Mouse (Mus musculus) embryonic facial prominence, embryonic 13.5 days (tissue): Measurements from ENCODE around the gene Gse1. TPM values are rescaled to one million over a fixed set of nuclear protein-coding genes. Genes with fewer than 3 reads are reported as not detected.
A peak's percentile ranks its signal among the peaks of the same experiment; 100 is the strongest.

Source experiments
- ATAC-seq: fragments of 200-750 bp; cut with Nextera tagmentation; 2 replicates; pipeline ENCODE4 v1.8.0; 2017; ENCODE audit warnings: low read depth; ENCODE audit not compliant: insufficient number of reproducible peaks, insufficient read depth, low FRiP score, low TSS enrichment
- H3K27ac ChIP-seq: fragments of 300-500 bp; sonication (generic); 2 replicates; pipeline ENCODE4 v1.5.1; 2015; ENCODE audit warnings: moderate library complexity, mild to moderate bottlenecking, inconsistent platforms
- H3K27me3 ChIP-seq: fragments of 300-500 bp; sonication (generic); 2 replicates; pipeline ENCODE4 v1.6.1; 2015; ENCODE audit warnings: mild to moderate bottlenecking, inconsistent platforms
- H3K36me3 ChIP-seq: fragments of 300-500 bp; sonication (generic); 2 replicates; pipeline ENCODE4 v1.6.1; 2015; ENCODE audit warnings: mild to moderate bottlenecking, inconsistent platforms
- H3K4me1 ChIP-seq: fragments of 300-500 bp; sonication (generic); 2 replicates; pipeline ENCODE4 v1.6.1; 2015; ENCODE audit warnings: inconsistent platforms
- H3K4me2 ChIP-seq: fragments of 300-500 bp; sonication (generic); 2 replicates; pipeline ENCODE4 v1.6.1; 2015; ENCODE audit warnings: moderate library complexity, mild to moderate bottlenecking, inconsistent platforms
- H3K4me3 ChIP-seq: fragments of 300-500 bp; sonication (generic); 2 replicates; pipeline ENCODE4 v1.5.1; 2015; ENCODE audit warnings: mild to moderate bottlenecking, inconsistent platforms
- H3K9ac ChIP-seq: fragments of 300-500 bp; sonication (generic); 2 replicates; pipeline ENCODE4 v1.6.1; 2015; ENCODE audit warnings: mild to moderate bottlenecking, inconsistent platforms
- H3K9me3 ChIP-seq: fragments of 300-500 bp; sonication (generic); 2 replicates; pipeline ENCODE4 v1.6.1; 2016; ENCODE audit warnings: inconsistent platforms
- WGBS: fragments of 180-500 bp; shearing (Covaris S2); methylation state at CpG from one replicate; pipeline ENCODE4 v1.1.7; 2015; ENCODE audit warnings: mixed read lengths; 5-methylcytosine and 5-hydroxymethylcytosine counted together
- polyA plus RNA-seq: library from polyadenylated mRNA; unstranded; fragments of >200 nt; fragmentation: Nextera tagmentation; extraction: Ambion mirVana; gene quantifications from 2 replicates; pipeline ENCODE4 v1.2.1, GENCODE M21; 2015

The Gse1 gene
- polyA plus RNA-seq, 1 experiment from 2014 or later = 8.6 TPM

GRCm38 (mm10) chr8:120307103-120307502, 78.8 kb downstream of the Gse1 start:
- Histone ChIP-seq H3K4me1 (peaks cover 73% of the 10 kb centered on the region), H3K36me3 (no peaks in the 10 kb centered on the region), H3K4me2 (no peak overlapping the region), H3K27me3 (peaks cover 8% of the 10 kb centered on the region; the same call in 1 of the 2 replicates), H3K4me3 (no peak overlapping the region), H3K27ac (no peak overlapping the region), H3K9ac (0 out of 2 replicates have a peak overlapping the region, but pooled peaks have one; percentile 40), H3K9me3 (no peaks in the 10 kb centered on the region)
- ATAC-seq = 0 out of 2 replicates have a peak, but pooled peaks have one; percentile 12
- 13% methylated on average over 16 of the region's 16 CpGs for WGBS

DNA sequence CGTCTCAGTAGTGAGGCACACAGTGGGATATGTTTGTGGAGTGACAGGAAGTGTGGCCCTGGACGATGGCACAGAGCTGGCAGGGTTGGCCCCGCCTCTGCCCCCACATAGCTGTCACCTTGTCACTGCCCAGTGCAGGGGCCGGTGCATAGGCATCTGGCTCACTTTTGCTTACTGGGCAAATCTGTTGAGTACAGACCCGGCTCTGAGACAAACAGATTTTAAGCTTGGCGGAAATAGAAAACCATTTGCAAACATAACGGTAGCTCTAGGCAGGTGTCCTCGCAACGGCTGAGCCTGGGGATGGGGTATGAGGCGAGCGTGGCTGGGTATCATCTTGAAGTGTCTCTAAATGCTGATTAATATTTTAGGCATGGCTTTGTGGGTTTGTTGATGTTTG, 79.3 kb downstream of the Gse1 start:
- Histone ChIP-seq H3K27ac (no peak overlapping the region), H3K4me1 (peaks cover 69% of the 10 kb centered on the region), H3K36me3 (no peaks in the 10 kb centered on the region), H3K4me2 (no peak overlapping the region), H3K9me3 (no peaks in the 10 kb centered on the region), H3K9ac (no peak overlapping the region), H3K27me3 (peaks cover 8% of the 10 kb centered on the region; the same call in 1 of the 2 replicates), H3K4me3 (no peak overlapping the region)
- ATAC-seq = no peak
- 45% methylated on average over 11 of the region's 11 CpGs for WGBS

DNA sequence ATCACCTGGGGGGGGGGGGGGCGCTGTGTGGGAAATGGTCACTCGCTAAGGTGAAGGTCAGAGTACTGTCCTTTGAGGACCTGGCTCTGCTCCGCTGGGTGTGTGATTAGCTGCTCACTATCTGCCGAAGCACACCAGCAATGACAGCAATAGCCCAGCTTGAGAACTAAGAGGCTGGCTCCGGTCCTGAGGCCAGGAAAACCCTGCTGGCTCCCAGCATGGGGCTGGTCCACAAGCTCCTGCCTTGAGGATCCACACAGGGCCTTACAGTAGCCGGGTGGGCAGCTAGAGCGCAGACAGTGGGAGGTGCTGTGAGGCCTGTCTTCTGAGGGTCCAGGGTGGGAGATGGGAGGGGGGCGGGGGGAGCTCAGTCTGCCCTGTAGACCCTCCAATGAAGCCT, 79.9 kb downstream of the Gse1 start:
- no peak overlapping the region for H3K4me2 ChIP-seq
- whole genome bisulfite sequencing = 48% methylated on average over 8 of the region's 8 CpGs
- peaks cover 8% of the 10 kb centered on the region; the same call in 1 of the 2 replicates for H3K27me3 ChIP-seq
- H3K4me3 ChIP-seq = no peak overlapping the region
- no peaks in the 10 kb centered on the region for H3K9me3 ChIP-seq
- no peak for ATAC-seq
- peak overlapping the region; percentile 44; the same call in 1 of the 2 replicates for H3K9ac ChIP-seq
- H3K36me3 ChIP-seq = no peaks in the 10 kb centered on the region
- H3K4me1 ChIP-seq = peaks cover 63% of the 10 kb centered on the region
- no peak overlapping the region for H3K27ac ChIP-seq

DNA sequence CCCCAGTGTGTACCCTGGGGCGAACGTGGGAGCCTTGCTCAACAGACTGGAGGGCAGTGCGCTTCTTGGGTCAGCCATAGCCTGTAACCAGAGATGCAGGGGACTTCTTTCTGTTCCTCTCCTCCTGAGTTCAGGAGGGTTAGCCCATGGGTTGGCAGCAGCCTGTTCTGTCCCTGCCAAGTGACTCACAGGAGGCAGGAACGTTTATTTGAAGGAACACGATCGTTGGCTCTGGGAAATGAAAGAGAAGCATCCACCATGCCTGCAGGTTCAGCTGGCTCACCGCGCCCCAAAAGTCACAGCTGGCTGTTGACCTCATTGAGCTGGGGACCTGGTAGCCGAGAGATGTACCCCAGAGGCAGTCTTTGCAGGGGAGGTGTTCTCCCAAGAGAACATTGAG, 80.3 kb downstream of the Gse1 start:
- WGBS = 47% methylated on average over 9 of the region's 9 CpGs

GRCm38 (mm10) chr8:120309326-120309725, 81.1 kb downstream of the Gse1 start:
- H3K36me3 ChIP-seq = no peaks in the 10 kb centered on the region
- ATAC-seq = no peak
- 47% methylated on average over 18 of the region's 18 CpGs for WGBS
- peak overlapping the region; percentile 16 for H3K4me2 ChIP-seq
- H3K9ac ChIP-seq = peak overlapping the region; percentile 27; the same call in 1 of the 2 replicates
- H3K27ac ChIP-seq = no peak overlapping the region
- peaks cover 57% of the 10 kb centered on the region for H3K4me1 ChIP-seq
- peaks cover 8% of the 10 kb centered on the region; the same call in 1 of the 2 replicates for H3K27me3 ChIP-seq
- no peak overlapping the region for H3K4me3 ChIP-seq
- no peaks in the 10 kb centered on the region for H3K9me3 ChIP-seq

More for the DNA sequence above, 80.3 kb downstream of the Gse1 start:
- Histone ChIP-seq H3K27me3 (peaks cover 8% of the 10 kb centered on the region; the same call in 1 of the 2 replicates), H3K36me3 (no peaks in the 10 kb centered on the region), H3K4me2 (no peak overlapping the region), H3K27ac (no peak overlapping the region), H3K4me1 (peaks cover 62% of the 10 kb centered on the region), H3K4me3 (no peak overlapping the region), H3K9me3 (no peaks in the 10 kb centered on the region), H3K9ac (peak overlapping the region; percentile 44; the same call in 1 of the 2 replicates)
- ATAC-seq = no peak

GRCm38 (mm10) chr8:120310063-120310462, 81.8 kb downstream of the Gse1 start:
- Histone ChIP-seq H3K4me2 (no peak overlapping the region), H3K9me3 (no peaks in the 10 kb centered on the region), H3K27me3 (peaks cover 8% of the 10 kb centered on the region; the same call in 1 of the 2 replicates), H3K36me3 (no peaks in the 10 kb centered on the region), H3K4me1 (peaks cover 52% of the 10 kb centered on the region), H3K27ac (no peak overlapping the region), H3K4me3 (no peak overlapping the region), H3K9ac (no peak overlapping the region)
- 71% methylated on average over 5 of the region's 5 CpGs for WGBS
- no peak for ATAC-seq

GRCm38 (mm10) chr8:120312452-120312851, 84.2 kb downstream of the Gse1 start:
- H3K27me3 ChIP-seq = no peaks in the 10 kb centered on the region

GRCm38 (mm10) chr8:120313674-120314073, 85.4 kb downstream of the Gse1 start:
- Histone ChIP-seq H3K4me3 (no peak overlapping the region), H3K9ac (no peak overlapping the region), H3K27ac (no peak overlapping the region), H3K4me1 (peaks cover 45% of the 10 kb centered on the region), H3K27me3 (no peaks in the 10 kb centered on the region), H3K4me2 (no peak overlapping the region), H3K36me3 (no peaks in the 10 kb centered on the region), H3K9me3 (no peaks in the 10 kb centered on the region)
- WGBS = 62% methylated on average over 3 of the region's 3 CpGs
- no peak for ATAC-seq

More at GRCm38 (mm10) chr8:120312452-120312851, 84.2 kb downstream of the Gse1 start:
- H3K4me1 ChIP-seq = peaks cover 48% of the 10 kb centered on the region
- H3K9me3 ChIP-seq = no peaks in the 10 kb centered on the region
- ATAC-seq = no peak
- H3K4me2 ChIP-seq = no peak overlapping the region
- no peak overlapping the region for H3K9ac ChIP-seq
- no peak overlapping the region for H3K27ac ChIP-seq
- 80% methylated on average over 4 of the region's 4 CpGs for WGBS
- no peak overlapping the region for H3K4me3 ChIP-seq
- H3K36me3 ChIP-seq = no peaks in the 10 kb centered on the region

- H3K9ac ChIP-seq = no peak overlapping the region
- WGBS = 74% methylated on average over 5 of the region's 5 CpGs
- peaks cover 41% of the 10 kb centered on the region for H3K4me1 ChIP-seq
- no peaks in the 10 kb centered on the region for H3K9me3 ChIP-seq
- H3K4me3 ChIP-seq = no peak overlapping the region
- no peaks in the 10 kb centered on the region for H3K36me3 ChIP-seq
- H3K27ac ChIP-seq = no peak overlapping the region
- no peak for ATAC-seq
- H3K4me2 ChIP-seq = no peak overlapping the region
- no peaks in the 10 kb centered on the region for H3K27me3 ChIP-seq
Measured at GRCm38 (mm10) chr8:120314932-120315331, 86.7 kb downstream of the Gse1 start.

GRCm38 (mm10) chr8:120315644-120316043, 87.4 kb downstream of the Gse1 start:
- no peak for ATAC-seq
- H3K27me3 ChIP-seq = no peaks in the 10 kb centered on the region
- H3K9me3 ChIP-seq = no peaks in the 10 kb centered on the region
- H3K9ac ChIP-seq = no peak overlapping the region
- H3K4me2 ChIP-seq = no peak overlapping the region
- H3K4me3 ChIP-seq = no peak overlapping the region
- H3K36me3 ChIP-seq = no peaks in the 10 kb centered on the region
- 85% methylated on average over 4 of the region's 4 CpGs for WGBS
- no peak overlapping the region for H3K27ac ChIP-seq
- peaks cover 36% of the 10 kb centered on the region for H3K4me1 ChIP-seq

GRCm38 (mm10) chr8:120316707-120317106, 88.5 kb downstream of the Gse1 start:
- Histone ChIP-seq H3K9me3 (no peaks in the 10 kb centered on the region), H3K36me3 (no peaks in the 10 kb centered on the region), H3K27me3 (no peaks in the 10 kb centered on the region), H3K4me2 (no peak overlapping the region), H3K4me3 (no peak overlapping the region), H3K9ac (no peak overlapping the region), H3K4me1 (peaks cover 33% of the 10 kb centered on the region), H3K27ac (no peak overlapping the region)
- ATAC-seq = no peak
- WGBS = 81% methylated on average over 7 of the region's 7 CpGs

GRCm38 (mm10) chr8:120317118-120317824, 89.0 kb downstream of the Gse1 start:
- peaks cover 37% of the 10 kb centered on the region for H3K4me1 ChIP-seq
- peak overlapping the region; percentile 60 for H3K27ac ChIP-seq
- H3K9me3 ChIP-seq = no peaks in the 10 kb centered on the region
- no peak for ATAC-seq
- H3K27me3 ChIP-seq = no peaks in the 10 kb centered on the region
- 84% methylated on average over 21 of the region's 21 CpGs for WGBS
- H3K9ac ChIP-seq = no peak overlapping the region
- no peaks in the 10 kb centered on the region for H3K36me3 ChIP-seq
- no peak overlapping the region for H3K4me3 ChIP-seq
- no peak overlapping the region for H3K4me2 ChIP-seq
